Mouse (Mus musculus) cortical plate, adult 2 months (tissue): ENCODE measurements around the gene Lrrc58.

Source experiments
- CTCF ChIP-seq: fragments of 200-500 bp; IDR thresholded peaks from 2 replicates; pipeline ENCODE4 v1.5.1; 2011; ENCODE audit warnings: mild to moderate bottlenecking, control low read depth, low read length; ENCODE audit not compliant: insufficient read depth; ENCODE audit errors: extremely low read depth
- POLR2A ChIP-seq: fragments of 200-500 bp; IDR thresholded peaks from 2 replicates; pipeline ENCODE4 v1.6.1; 2011; ENCODE audit warnings: mild to moderate bottlenecking, low read length, control low read depth; ENCODE audit not compliant: insufficient read depth; ENCODE audit errors: extremely low read depth

GRCm38 (mm10) chr16:37831041-37831440 is 37.1 kb upstream of the Lrrc58 start:
- no peak for TF ChIP-seq CTCF
- no peak for TF ChIP-seq POLR2A
